Mouse (Mus musculus) kidney, postnatal 0 days (tissue): ENCODE results near the gene Vmn1r152. TPM values are rescaled to one million over a fixed set of nuclear protein-coding genes. Genes with fewer than 3 reads are reported as not detected.
"Not testable (repeated sequence)": the region's sequence is repeated elsewhere in the genome, so short reads cannot be mapped to it uniquely, and the experiment has no call there.

Source experiments
- ATAC-seq: fragments of 200-750 bp; cut with Nextera tagmentation; replicated peaks from 2 replicates; pipeline ENCODE4 v1.8.0; 2017; ENCODE audit warnings: low read depth, moderate number of reproducible peaks, moderate TSS enrichment, moderate library complexity; ENCODE audit not compliant: low FRiP score
- DNase-seq: peaks from one replicate; pipeline ENCODE4 v3.0.0-alpha.2; 2016; ENCODE audit warnings: low spot score
- H3K27ac ChIP-seq: fragments of 300-500 bp; sonication (generic); 2 replicates; pipeline ENCODE4 v1.5.1; 2014; ENCODE audit warnings: mild to moderate bottlenecking
- H3K27me3 ChIP-seq: fragments of 300-500 bp; sonication (generic); 2 replicates; pipeline ENCODE4 v1.6.1; 2014; ENCODE audit warnings: low read length, mixed read lengths; ENCODE audit not compliant: insufficient read depth
- H3K36me3 ChIP-seq: fragments of 300-500 bp; sonication (generic); 2 replicates; pipeline ENCODE4 v1.6.1; 2014; ENCODE audit warnings: low read length, mixed read lengths; ENCODE audit not compliant: insufficient read depth
- H3K4me1 ChIP-seq: fragments of 300-500 bp; sonication (generic); replicated peaks from 2 replicates; pipeline ENCODE4 v1.6.1; 2014; ENCODE audit warnings: antibody characterized with exemption, low read length, mixed read lengths; ENCODE audit not compliant: insufficient read depth
- H3K4me2 ChIP-seq: fragments of 300-500 bp; sonication (generic); 2 replicates; pipeline ENCODE4 v1.6.1; 2014; ENCODE audit warnings: mild to moderate bottlenecking, low read length, moderate library complexity, mixed read lengths
- H3K4me3 ChIP-seq: fragments of 300-500 bp; sonication (generic); replicated peaks from 2 replicates; pipeline ENCODE4 v1.5.1; 2014; ENCODE audit warnings: low read depth, low read length
- H3K9ac ChIP-seq: fragments of 300-500 bp; sonication (generic); 2 replicates; pipeline ENCODE4 v1.6.1; 2014; ENCODE audit warnings: low read depth, low read length
- H3K9me3 ChIP-seq: fragments of 300-500 bp; sonication (generic); replicated peaks from 2 replicates; pipeline ENCODE4 v1.6.1; 2016; ENCODE audit warnings: low read length, inconsistent platforms, mixed read lengths
- WGBS: fragments of 180-500 bp; shearing (Covaris S2); extraction: QIAGEN DNeasy Blood & Tissue Kit; methylation state at CpG from one replicate; pipeline ENCODE4 v1.1.7; 2014; 5-methylcytosine and 5-hydroxymethylcytosine counted together
- polyA plus RNA-seq: library from polyadenylated mRNA; unstranded; fragments of >200 nt; fragmentation: Nextera tagmentation; extraction: Ambion mirVana; gene quantifications from 2 replicates; pipeline ENCODE4 v1.2.1, GENCODE M21; 2015

Gene Vmn1r152
- polyA plus RNA-seq: not detected in 2 replicates

DNA sequence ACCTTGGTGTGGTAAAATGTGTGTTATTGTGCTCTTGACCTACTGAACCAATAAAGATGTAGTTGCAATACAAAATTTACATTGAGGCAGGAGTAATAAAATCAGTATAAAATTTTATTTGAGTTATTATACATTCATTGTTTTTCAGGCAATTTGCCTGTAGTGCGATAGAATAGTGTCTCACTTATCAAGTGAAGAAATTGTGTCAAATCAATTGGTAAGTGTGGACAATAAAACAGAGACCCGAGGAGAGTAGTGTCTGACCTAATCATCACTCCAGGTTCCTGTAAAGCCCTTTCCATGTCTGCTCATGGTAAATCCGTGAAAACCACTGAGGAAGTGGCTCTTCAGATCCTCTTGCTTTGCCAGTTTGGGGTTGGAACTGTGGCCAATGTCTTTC, at the start of gene Vmn1r152:
Vmn1r152 (plus strand) TSS at position 301 of the 400 bp plus-strand sequence.
- H3K9me3 ChIP-seq, H3K27ac ChIP-seq, DNase-seq, H3K4me3 ChIP-seq, H3K36me3 ChIP-seq, H3K4me1 ChIP-seq, H3K4me2 ChIP-seq, H3K27me3 ChIP-seq, H3K9ac ChIP-seq, ATAC-seq: not testable (repeated sequence)
- no CpG with 5 or more reads among the region's 3 CpGs for WGBS

DNA sequence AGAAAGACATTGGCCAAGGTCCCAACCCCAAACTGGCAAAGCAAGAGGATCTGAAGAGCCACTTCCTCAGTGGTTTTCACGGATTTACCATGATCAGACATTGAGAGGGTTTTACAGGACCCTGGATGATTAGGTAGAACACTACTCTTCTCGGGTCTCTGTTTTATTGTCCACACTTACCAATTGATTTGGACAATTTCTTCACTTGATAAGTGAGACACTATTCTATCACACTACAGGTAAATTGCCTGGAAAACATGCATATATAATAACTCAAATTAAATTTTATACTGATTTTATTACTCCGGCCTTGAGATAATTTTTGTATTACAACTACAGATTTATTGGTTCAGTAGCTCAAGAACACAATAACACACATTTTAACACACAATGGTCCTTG, 23.2 kb upstream of the Vmn1r152 start, which contains the start of gene Vmn1r151:
Vmn1r151 (minus strand) TSS at position 101 of the 400 bp plus-strand sequence.
- not testable (repeated sequence) for DNase-seq, H3K4me2 ChIP-seq, H3K27ac ChIP-seq, H3K27me3 ChIP-seq, H3K9me3 ChIP-seq, H3K4me1 ChIP-seq, H3K9ac ChIP-seq, ATAC-seq, H3K4me3 ChIP-seq, H3K36me3 ChIP-seq
- 17% methylated on average over 1 of the region's 3 CpGs for WGBS

DNA sequence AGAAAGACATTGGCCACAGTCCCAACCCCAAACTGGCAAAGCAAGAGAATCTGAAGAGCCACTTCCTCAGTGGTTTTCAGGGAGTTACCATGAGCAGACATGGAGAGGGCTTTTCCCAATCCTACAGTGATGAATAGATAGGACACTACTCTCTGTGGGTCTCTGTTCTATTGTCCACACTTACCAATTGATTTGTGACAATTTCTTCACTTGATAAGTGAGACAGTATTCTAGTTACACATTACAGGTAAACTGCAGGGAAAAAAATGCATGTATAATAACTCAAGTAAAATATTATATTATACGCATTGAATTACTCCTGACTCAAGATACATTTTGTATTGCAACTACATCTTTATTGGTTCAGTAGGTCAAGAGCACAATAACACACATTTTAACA, 12.0 kb downstream of the Vmn1r152 start, which contains the start of gene Gm8677:
Gm8677 (minus strand) TSS at position 101 of the 400 bp plus-strand sequence.
- not testable (repeated sequence) for H3K9ac ChIP-seq, ATAC-seq, H3K4me2 ChIP-seq, H3K4me3 ChIP-seq, H3K27ac ChIP-seq, H3K27me3 ChIP-seq, H3K4me1 ChIP-seq, H3K36me3 ChIP-seq, DNase-seq, H3K9me3 ChIP-seq
- WGBS: no CpG with 5 or more reads among the region's 1 CpGs

DNA sequence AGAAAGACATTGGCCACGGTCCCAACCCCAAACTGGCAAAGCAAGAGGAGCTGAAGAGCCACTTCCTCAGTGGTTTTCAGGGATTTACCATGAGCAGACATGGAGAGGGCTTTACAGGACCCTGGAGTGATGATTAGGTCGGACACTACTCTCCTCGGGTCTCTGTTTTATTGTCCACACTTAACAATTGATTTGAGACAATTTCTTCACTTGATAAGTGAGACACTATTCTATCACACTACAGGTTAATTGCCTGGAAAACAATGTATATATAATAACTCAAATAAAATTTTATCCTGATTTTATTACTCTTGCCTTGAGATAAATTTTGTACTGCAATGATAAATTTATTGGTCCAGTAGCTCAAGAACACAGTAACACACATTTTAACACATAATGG, 42.5 kb downstream of the Vmn1r152 start, which contains the start of gene Gm4201:
Gm4201 (minus strand) TSS at position 101 of the 400 bp plus-strand sequence.
- not testable (repeated sequence) for H3K9me3 ChIP-seq, H3K27ac ChIP-seq, H3K4me1 ChIP-seq, H3K4me2 ChIP-seq, DNase-seq, H3K27me3 ChIP-seq, H3K9ac ChIP-seq, ATAC-seq, H3K4me3 ChIP-seq, H3K36me3 ChIP-seq
- WGBS: no CpG with 5 or more reads among the region's 3 CpGs

Other genes starting within 250 kb of the Vmn1r152 start
- gene Gm4187, start 193.2 kb upstream of the Vmn1r152 start, polyA plus RNA-seq: not detected in 2 replicates
- not detected in 2 replicates for gene Gm8660, start 151.9 kb upstream of the Vmn1r152 start, polyA plus RNA-seq
- not detected in 2 replicates for gene Vmn1r148, start 109.4 kb upstream of the Vmn1r152 start, polyA plus RNA-seq
- gene Vmn1r149, start 84.7 kb upstream of the Vmn1r152 start, polyA plus RNA-seq: not detected in 2 replicates
- not detected in 2 replicates for gene Gm10665, start 58.9 kb upstream of the Vmn1r152 start, polyA plus RNA-seq
- gene Vmn1r151, start 23.3 kb upstream of the Vmn1r152 start, polyA plus RNA-seq: not detected in 2 replicates
- not detected in 2 replicates for gene Gm8677, start 11.9 kb downstream of the Vmn1r152 start, polyA plus RNA-seq
- not detected in 2 replicates for gene Gm4201, start 42.4 kb downstream of the Vmn1r152 start, polyA plus RNA-seq
- not detected in 2 replicates for gene Gm4565, start 65.2 kb downstream of the Vmn1r152 start, polyA plus RNA-seq
- gene Vmn1r155, start 135.1 kb downstream of the Vmn1r152 start, polyA plus RNA-seq: not detected in 2 replicates
- not detected in 2 replicates for gene Gm8693, start 169.3 kb downstream of the Vmn1r152 start, polyA plus RNA-seq
- not detected in 2 replicates for gene Gm4567, start 196.7 kb downstream of the Vmn1r152 start, polyA plus RNA-seq
- gene Vmn1r157, start 238.7 kb downstream of the Vmn1r152 start, polyA plus RNA-seq: not detected in 2 replicates